Mouse (Mus musculus): ENCODE measurements at regions not wholly inside any gene's neighbourhood (a gene's known extent, or its start where the extent isn't known, plus 50 kb on each side); places are given as distances from the start of the nearest gene placed in this dataset.

- DNase-seq, result peak in 1 of 2 experiments; percentile 37
Measured at GRCm38 (mm10) chrX:143996716-143997115, 63.6 kb upstream of the Dcx start.
